Mouse (Mus musculus) heart, postnatal 14 days (tissue): ENCODE results near the gene Dnpep. TPM values are rescaled to one million over a fixed set of nuclear protein-coding genes. Genes with fewer than 3 reads are reported as not detected.

Experiments
- DNase-seq, 2 experiments: peaks; one replicate each; pipeline ENCODE4 v3.0.0; 2021 to 2022
- intact Hi-C: fragments of 180-260 bp; cut with DNase I; formaldehyde crosslinking; loops from one replicate; pipeline ENCODE4 v1.15.1; 2025
- long read RNA-seq, 2 experiments: library from polyadenylated mRNA; stranded (forward); transcript quantifications; one replicate each; pipeline ENCODE4 v2.0.0; 2021
- total RNA-seq, 2 experiments: library from RNA; stranded (reverse); gene quantifications; 2 replicates each; pipeline ENCODE4 v1.2.3; 2021

Gene Dnpep
- total RNA-seq = 10 to 100 TPM; 85.6 to 88.5 TPM
- long read RNA-seq, experiment 1, transcript Dnpep-202 (15 exons, 1,571 nt) = minor isoform, 18 of 207 reads
- long read RNA-seq, experiment 1, transcript Dnpep-201 (15 exons, 2,488 nt) = major isoform, 173 of 207 reads
- long read RNA-seq, experiment 1, transcript Dnpep-209 (14 exons, 1,862 nt) = minor isoform, 8 of 207 reads
- long read RNA-seq, experiment 1, partial matches to known transcripts = 4 of 207 reads
- long read RNA-seq, experiment 1, other reads (novel, unspliced or antisense) = 4 of 207 reads
- long read RNA-seq, experiment 2, transcript Dnpep-209 (14 exons, 1,862 nt) = minor isoform, 10 of 168 reads
- long read RNA-seq, experiment 2, transcript Dnpep-201 (15 exons, 2,488 nt) = major isoform, 131 of 168 reads
- long read RNA-seq, experiment 2, transcript Dnpep-202 (15 exons, 1,571 nt) = minor isoform, 17 of 168 reads
- long read RNA-seq, experiment 2, partial matches to known transcripts = 3 of 168 reads
- long read RNA-seq, experiment 2, other reads (novel, unspliced or antisense) = 7 of 168 reads

- DNase-seq = peak; percentile 100
- intact Hi-C loops = no loop called here
These were observed at the start of gene Dnpep for GRCm38 (mm10) chr1:75317241-75318201. Gene Dnpep (minus strand): TSS chr1:75317990.

- no peak for DNase-seq
- intact Hi-C loops = no loop called here
These were observed 47.8 kb upstream of the Dnpep start for GRCm38 (mm10) chr1:75365510-75366137.

- no peak for DNase-seq
- intact Hi-C loops = loop anchor here (5.0 kb wide), 1 partner anchor 43 kb away; no protein-coding TSS in a partner anchor
These were observed 46.1 kb upstream of the Dnpep start for GRCm38 (mm10) chr1:75363868-75364267.

GRCm38 (mm10) chr1:75361750-75362149 lies 44.0 kb upstream of the Dnpep start:
- intact Hi-C loops = loop anchor here (5.0 kb wide), 1 partner anchor 46 kb away; no protein-coding TSS in a partner anchor
- DNase-seq = no peak

GRCm38 (mm10) chr1:75361123-75361522 lies 43.3 kb upstream of the Dnpep start:
- no peak for DNase-seq
- intact Hi-C loops = loop anchor here (5.0 kb wide), 1 partner anchor 46 kb away; no protein-coding TSS in a partner anchor

GRCm38 (mm10) chr1:75360112-75361031 lies 42.6 kb upstream of the Dnpep start, which contains the start of gene Des:
Gene Des (plus strand): TSS chr1:75360329.
- intact Hi-C loops = loop anchor here (5.0 kb wide), 1 partner anchor 47 kb away; no protein-coding TSS in a partner anchor
- DNase-seq = peak; percentile 83 to 86

GRCm38 (mm10) chr1:75359346-75359745 lies 41.6 kb upstream of the Dnpep start:
- peak; percentile 28 to 53 for DNase-seq
- intact Hi-C loops = no loop called here

GRCm38 (mm10) chr1:75358009-75358408 lies 40.2 kb upstream of the Dnpep start:
- no peak for DNase-seq
- intact Hi-C loops = no loop called here

GRCm38 (mm10) chr1:75357261-75357660 lies 39.5 kb upstream of the Dnpep start:
- peak in 1 of 2 experiments; percentile 61 for DNase-seq
- intact Hi-C loops = no loop called here

GRCm38 (mm10) chr1:75349275-75349674 lies 31.5 kb upstream of the Dnpep start:
- no peak for DNase-seq
- intact Hi-C loops = loop anchor here (5.0 kb wide), 1 partner anchor 63 kb away; no protein-coding TSS in a partner anchor

GRCm38 (mm10) chr1:75347279-75347678 lies 29.5 kb upstream of the Dnpep start:
- DNase-seq = no peak
- intact Hi-C loops = loop anchor here (5.0 kb wide), 1 partner anchor 65 kb away; no protein-coding TSS in a partner anchor

- DNase-seq = peak in 1 of 2 experiments; percentile 16
- intact Hi-C loops = loop anchor here (5.0 kb wide), 1 partner anchor 67 kb away; no protein-coding TSS in a partner anchor
These were observed 27.5 kb upstream of the Dnpep start for GRCm38 (mm10) chr1:75345036-75345935.

- DNase-seq = peak; percentile 26 to 40
- intact Hi-C loops = loop anchor here (5.0 kb wide), 2 partner anchors 68 to 253 kb away; no protein-coding TSS in a partner anchor
These were observed 26.7 kb upstream of the Dnpep start for GRCm38 (mm10) chr1:75344291-75345035.

- DNase-seq = peak; percentile 60 to 81
- intact Hi-C loops = loop anchor here (1.0 to 5.0 kb wide), 2 partner anchors 124 to 254 kb away; no protein-coding TSS in a partner anchor
These were observed 25.2 kb upstream of the Dnpep start for GRCm38 (mm10) chr1:75342874-75343416.

- DNase-seq = no peak
- intact Hi-C loops = loop anchor here (5.0 kb wide), 1 partner anchor 257 kb away; no protein-coding TSS in a partner anchor
These were observed 22.7 kb upstream of the Dnpep start for GRCm38 (mm10) chr1:75340519-75340918.

- DNase-seq = no peak
- intact Hi-C loops = no loop called here
These were observed 21.5 kb upstream of the Dnpep start for GRCm38 (mm10) chr1:75339337-75339736.
